Mouse (Mus musculus): ENCODE results near the gene Gm10518. TPM values are rescaled to one million over a fixed set of nuclear protein-coding genes. Genes with fewer than 3 reads are reported as not detected.

Gm10518 gene
- polyA plus RNA-seq, 1 experiment from 2014 or later, result 0.28 TPM

DNA sequence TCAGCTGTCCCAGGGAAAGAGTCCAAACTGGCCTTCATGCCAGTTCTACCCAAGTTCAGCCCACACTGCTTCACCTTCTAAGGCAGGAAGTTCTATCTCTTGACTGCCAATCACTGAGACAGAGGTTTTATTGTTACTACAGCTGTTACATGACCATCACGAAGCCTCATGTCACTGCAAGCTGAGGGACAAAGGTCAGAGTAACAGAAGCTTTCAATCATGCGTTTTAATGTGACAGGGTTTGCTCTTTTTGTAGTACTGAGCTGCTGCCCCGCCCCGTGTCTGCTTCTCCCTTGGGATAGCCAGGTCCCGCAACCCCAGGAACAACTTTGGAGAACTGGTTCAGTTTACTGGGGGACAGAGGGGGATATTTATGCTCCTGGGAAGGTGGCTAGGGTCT, 21.4 kb downstream of the Gm10518 start:
- H3K4me2 ChIP-seq (ENCODE audit: low read depth), result no peak overlapping the region
- WGBS, result 77% methylated on average over 5 of the region's 5 CpGs
- H3K4me1 ChIP-seq (ENCODE audit: control insufficient read depth, insufficient read depth, low read length), result no peaks in the 10 kb centered on the region
- no peaks in the 10 kb centered on the region for H3K9me3 ChIP-seq (ENCODE audit: control insufficient read depth, low read length)
- no peak overlapping the region for H3K27ac ChIP-seq (ENCODE audit: low read depth, low read length)
- H3K27me3 ChIP-seq (ENCODE audit: control insufficient read depth, insufficient read depth, low read length), result no peaks in the 10 kb centered on the region
- H3K36me3 ChIP-seq (ENCODE audit: control insufficient read depth, insufficient read depth, low read length), result no peaks in the 10 kb centered on the region
- no peak overlapping the region for H3K4me3 ChIP-seq (ENCODE audit: low read depth, low read length)
- H3K9ac ChIP-seq (ENCODE audit: low read length), result no peak overlapping the region
- no peak for ATAC-seq (ENCODE audit: insufficient read depth, low FRiP score, low TSS enrichment)
- DNase-seq (ENCODE audit: low spot score), result no peak

DNA sequence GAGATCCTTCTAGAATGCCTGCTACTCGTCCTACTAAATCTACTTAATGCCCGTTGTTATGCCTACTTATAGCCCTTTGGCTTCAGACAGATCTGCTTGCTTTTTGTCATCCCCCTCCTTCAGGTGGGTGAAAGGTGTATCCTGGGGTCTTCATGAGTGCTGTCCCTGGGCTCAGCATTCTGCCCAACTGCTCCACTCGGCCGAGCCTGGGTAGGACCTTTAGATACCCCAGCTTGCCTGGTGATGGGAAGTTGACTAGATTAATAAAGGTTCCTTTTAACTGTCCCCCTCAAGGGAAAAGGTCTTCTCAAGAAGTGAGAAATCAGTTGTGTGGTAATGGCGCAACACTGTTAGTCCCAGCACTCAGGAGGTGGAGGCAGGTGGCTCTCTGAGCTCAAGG, 24.9 kb downstream of the Gm10518 start:
- H3K9ac ChIP-seq (ENCODE audit: low read length), result no peak overlapping the region
- no peak for ATAC-seq (ENCODE audit: insufficient read depth, low FRiP score, low TSS enrichment)
- WGBS, result 89% methylated on average over 5 of the region's 5 CpGs

DNA sequence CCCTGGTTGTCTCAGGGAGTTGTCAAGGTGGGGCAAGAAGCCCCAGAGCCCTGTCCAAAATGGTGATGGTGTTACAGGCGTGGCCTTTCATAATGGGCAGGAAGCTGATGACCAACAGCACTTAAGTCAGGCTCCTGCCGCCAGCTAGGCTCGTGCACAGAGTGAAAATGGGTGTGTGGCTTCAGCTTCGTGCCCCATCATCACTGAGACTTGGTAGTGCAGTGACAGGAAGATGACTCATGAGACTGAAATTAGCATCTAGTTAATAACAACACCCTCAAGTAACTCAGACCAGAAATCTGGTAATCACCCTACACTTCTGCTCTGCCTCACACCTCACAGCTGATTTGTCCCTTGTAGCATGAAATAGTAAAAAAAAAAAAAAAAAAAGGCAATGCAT, 25.7 kb downstream of the Gm10518 start:
- H3K4me3 ChIP-seq (ENCODE audit: low read depth, low read length), result no peak overlapping the region
- ATAC-seq (ENCODE audit: insufficient read depth, low FRiP score, low TSS enrichment) (no peak), DNase-seq (ENCODE audit: low spot score) (no peak)
- H3K4me2 ChIP-seq (ENCODE audit: low read depth), result no peak overlapping the region
- no peaks in the 10 kb centered on the region for H3K4me1 ChIP-seq (ENCODE audit: control insufficient read depth, insufficient read depth, low read length)
- no peak overlapping the region for H3K27ac ChIP-seq (ENCODE audit: low read depth, low read length)
- no peaks in the 10 kb centered on the region for H3K36me3 ChIP-seq (ENCODE audit: control insufficient read depth, insufficient read depth, low read length)
- WGBS, result 81% methylated on average over 4 of the region's 4 CpGs
- no peaks in the 10 kb centered on the region for H3K9me3 ChIP-seq (ENCODE audit: control insufficient read depth, low read length)
- H3K9ac ChIP-seq (ENCODE audit: low read length), result no peak overlapping the region
- no peaks in the 10 kb centered on the region for H3K27me3 ChIP-seq (ENCODE audit: control insufficient read depth, insufficient read depth, low read length)

More for the DNA sequence above, 24.9 kb downstream of the Gm10518 start:
- H3K4me2 ChIP-seq (ENCODE audit: low read depth), result no peak overlapping the region
- H3K4me3 ChIP-seq (ENCODE audit: low read depth, low read length), result no peak overlapping the region
- no peaks in the 10 kb centered on the region for H3K4me1 ChIP-seq (ENCODE audit: control insufficient read depth, insufficient read depth, low read length)
- H3K27ac ChIP-seq (ENCODE audit: low read depth, low read length), result no peak overlapping the region
- no peaks in the 10 kb centered on the region for H3K27me3 ChIP-seq (ENCODE audit: control insufficient read depth, insufficient read depth, low read length)
- H3K36me3 ChIP-seq (ENCODE audit: control insufficient read depth, insufficient read depth, low read length), result no peaks in the 10 kb centered on the region
- DNase-seq (ENCODE audit: low spot score), result no peak
- H3K9me3 ChIP-seq (ENCODE audit: control insufficient read depth, low read length), result no peaks in the 10 kb centered on the region

DNA sequence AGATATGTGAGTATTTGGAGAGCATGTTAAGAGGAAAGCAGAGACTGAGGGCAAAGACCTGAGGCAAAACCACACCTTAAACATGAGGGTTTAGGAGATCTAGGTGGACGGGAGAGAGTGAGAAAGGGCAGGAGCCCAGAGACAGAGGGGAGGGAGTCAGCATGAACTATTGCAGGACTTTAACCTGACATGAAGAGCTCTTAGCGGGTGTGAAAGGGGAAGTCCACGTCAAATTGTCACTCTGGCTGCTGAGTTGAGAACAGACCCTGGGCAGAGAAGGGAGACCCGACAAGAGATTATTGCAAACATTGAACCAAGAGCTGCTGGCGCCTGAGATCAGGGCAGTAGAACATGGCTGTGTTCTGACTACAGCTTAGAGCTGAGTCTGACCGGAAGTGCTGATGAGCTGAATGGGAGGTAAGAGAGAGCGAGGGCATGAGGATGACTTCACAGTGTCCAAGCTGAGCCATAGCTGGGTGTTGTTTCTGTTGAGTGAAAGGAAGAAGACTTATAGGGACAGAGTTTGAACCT, 29.6 kb downstream of the Gm10518 start:
- DNase-seq (ENCODE audit: low spot score), result no peak
- Histone ChIP-seq H3K4me1 (ENCODE audit: control insufficient read depth, insufficient read depth, low read length) (no peaks in the 10 kb centered on the region), H3K9me3 (ENCODE audit: control insufficient read depth, low read length) (no peaks in the 10 kb centered on the region), H3K4me2 (ENCODE audit: low read depth) (no peak overlapping the region), H3K27me3 (ENCODE audit: control insufficient read depth, insufficient read depth, low read length) (no peaks in the 10 kb centered on the region), H3K4me3 (ENCODE audit: low read depth, low read length) (no peak overlapping the region), H3K9ac (ENCODE audit: low read length) (no peak overlapping the region), H3K36me3 (ENCODE audit: control insufficient read depth, insufficient read depth, low read length) (no peaks in the 10 kb centered on the region), H3K27ac (ENCODE audit: low read depth, low read length) (no peak overlapping the region)
- ATAC-seq (ENCODE audit: insufficient read depth, low FRiP score, low TSS enrichment), result no peak
- WGBS, result 82% methylated on average over 7 of the region's 7 CpGs

DNA sequence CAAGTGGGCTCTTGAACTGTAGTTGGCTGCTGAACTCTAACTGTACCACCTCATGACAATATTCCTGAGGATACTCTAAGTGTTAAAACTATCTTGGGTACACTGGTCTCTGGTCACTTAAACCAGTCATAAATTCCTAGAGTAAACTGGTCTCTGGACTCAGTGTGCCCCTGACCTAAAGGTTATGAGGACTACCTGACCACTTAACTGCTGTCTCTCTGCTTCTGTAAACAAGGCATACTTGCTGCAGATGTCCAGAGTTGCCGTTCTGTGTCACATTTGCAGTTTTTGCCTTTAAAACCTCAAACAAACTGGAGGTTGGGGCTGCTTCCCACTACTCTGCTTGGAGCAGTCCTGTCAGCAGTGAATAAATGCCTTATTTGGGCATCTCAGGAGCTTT, 30.4 kb downstream of the Gm10518 start:
- Histone ChIP-seq H3K4me2 (ENCODE audit: low read depth) (no peak overlapping the region), H3K9ac (ENCODE audit: low read length) (no peak overlapping the region), H3K27ac (ENCODE audit: low read depth, low read length) (no peak overlapping the region), H3K4me3 (ENCODE audit: low read depth, low read length) (no peak overlapping the region), H3K4me1 (ENCODE audit: control insufficient read depth, insufficient read depth, low read length) (no peaks in the 10 kb centered on the region), H3K27me3 (ENCODE audit: control insufficient read depth, insufficient read depth, low read length) (no peaks in the 10 kb centered on the region), H3K36me3 (ENCODE audit: control insufficient read depth, insufficient read depth, low read length) (no peaks in the 10 kb centered on the region), H3K9me3 (ENCODE audit: control insufficient read depth, low read length) (no peaks in the 10 kb centered on the region)
- 84% methylated on average over 1 of the region's 1 CpGs for WGBS
- DNase-seq (ENCODE audit: low spot score) (no peak), ATAC-seq (ENCODE audit: insufficient read depth, low FRiP score, low TSS enrichment) (no peak)

DNA sequence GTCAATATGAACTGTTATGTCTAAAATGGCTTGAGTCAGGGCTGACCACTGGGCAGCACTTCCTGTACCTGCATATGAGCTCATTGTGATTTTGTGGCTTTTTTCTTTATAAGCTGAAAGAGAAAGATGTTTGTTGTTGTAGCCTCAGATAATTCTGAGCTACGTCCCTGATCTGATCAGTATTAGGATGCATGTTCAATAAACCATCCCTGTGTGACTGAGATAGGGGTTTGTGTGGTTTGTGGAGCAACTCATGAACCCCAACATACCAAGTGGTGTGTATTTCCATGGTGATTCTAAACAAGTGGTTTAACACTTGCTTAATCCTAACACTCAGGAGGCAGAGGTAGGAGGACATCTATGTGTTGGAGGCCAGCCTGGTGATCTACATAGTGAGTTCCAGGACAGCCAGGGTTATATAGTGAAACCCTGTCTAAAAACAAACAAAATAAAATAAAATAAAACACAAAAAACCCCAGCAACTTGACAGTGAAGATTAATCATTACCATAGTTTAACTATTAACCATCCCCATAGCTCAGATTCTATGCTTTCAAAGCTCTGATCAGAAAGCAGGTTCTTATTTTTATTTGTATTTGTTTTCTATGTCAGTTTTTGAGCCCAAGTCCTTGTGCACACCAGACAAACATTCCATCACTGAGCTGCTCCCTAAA, 32.7 kb downstream of the Gm10518 start:
- no peaks in the 10 kb centered on the region for H3K4me1 ChIP-seq (ENCODE audit: control insufficient read depth, insufficient read depth, low read length)
- H3K4me3 ChIP-seq (ENCODE audit: low read depth, low read length), result no peak overlapping the region
- H3K9me3 ChIP-seq (ENCODE audit: control insufficient read depth, low read length), result no peaks in the 10 kb centered on the region
- no peak overlapping the region for H3K27ac ChIP-seq (ENCODE audit: low read depth, low read length)
- no peak overlapping the region for H3K9ac ChIP-seq (ENCODE audit: low read length)
- WGBS, result 97% methylated on average over 1 of the region's 1 CpGs
- no peaks in the 10 kb centered on the region for H3K36me3 ChIP-seq (ENCODE audit: control insufficient read depth, insufficient read depth, low read length)
- no peak for DNase-seq (ENCODE audit: low spot score)
- no peaks in the 10 kb centered on the region for H3K27me3 ChIP-seq (ENCODE audit: control insufficient read depth, insufficient read depth, low read length)
- ATAC-seq (ENCODE audit: insufficient read depth, low FRiP score, low TSS enrichment), result no peak
- H3K4me2 ChIP-seq (ENCODE audit: low read depth), result no peak overlapping the region

DNA sequence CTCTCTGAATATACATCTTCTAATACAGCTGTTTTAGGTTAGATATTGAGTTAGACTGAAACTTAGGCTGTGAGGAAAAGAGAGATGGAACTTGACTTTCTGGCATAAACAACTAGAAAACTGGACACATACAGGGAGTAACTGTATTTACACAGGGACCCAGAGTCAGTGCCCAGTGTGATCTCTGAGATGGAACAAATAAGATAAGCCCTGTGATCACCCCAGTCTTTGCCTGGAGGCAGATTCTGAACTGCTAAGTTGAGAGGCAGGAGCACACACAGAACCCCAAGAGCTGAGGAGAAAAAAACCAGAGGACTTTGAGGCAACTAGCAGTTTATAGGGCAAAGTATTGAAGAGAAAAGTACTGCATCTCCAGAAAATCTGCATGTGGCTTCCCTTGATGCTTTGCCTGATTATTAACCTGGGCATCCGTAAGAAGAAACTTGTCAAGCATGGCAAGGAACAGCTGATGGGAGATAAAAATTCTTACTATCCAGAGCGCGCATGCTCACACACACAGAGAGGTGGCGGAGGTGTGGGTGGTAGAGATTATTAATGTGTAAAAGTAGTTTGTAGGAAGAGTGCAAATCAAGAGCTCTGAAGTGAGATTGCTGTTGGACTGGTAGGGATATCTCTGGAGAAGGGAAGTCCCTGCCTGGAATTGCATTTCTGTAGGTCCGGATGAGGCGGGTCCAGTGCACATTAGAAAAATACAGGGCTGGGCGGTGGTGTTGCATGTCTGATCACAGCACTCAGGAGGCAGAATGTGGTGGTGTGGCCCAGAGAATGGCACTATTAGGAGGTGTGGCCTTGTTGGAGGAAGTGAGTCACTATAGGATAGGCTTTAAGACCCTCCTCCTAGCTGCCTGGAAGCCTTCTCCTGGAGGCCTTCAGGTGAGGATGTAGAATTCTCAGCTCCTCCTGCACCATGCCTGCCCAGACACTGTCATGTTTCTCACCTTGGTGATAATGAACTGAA, 33.5 kb downstream of the Gm10518 start:
- no peaks in the 10 kb centered on the region for H3K9me3 ChIP-seq (ENCODE audit: control insufficient read depth, low read length)
- no peak for DNase-seq (ENCODE audit: low spot score)
- no peak overlapping the region for H3K4me2 ChIP-seq (ENCODE audit: low read depth)
- no peaks in the 10 kb centered on the region for H3K27me3 ChIP-seq (ENCODE audit: control insufficient read depth, insufficient read depth, low read length)
- no peaks in the 10 kb centered on the region for H3K4me1 ChIP-seq (ENCODE audit: control insufficient read depth, insufficient read depth, low read length)
- H3K36me3 ChIP-seq (ENCODE audit: control insufficient read depth, insufficient read depth, low read length), result no peaks in the 10 kb centered on the region
- no peak overlapping the region for H3K4me3 ChIP-seq (ENCODE audit: low read depth, low read length)
- WGBS, result 88% methylated on average over 7 of the region's 7 CpGs
- no peak overlapping the region for H3K27ac ChIP-seq (ENCODE audit: low read depth, low read length)
- no peak for ATAC-seq (ENCODE audit: insufficient read depth, low FRiP score, low TSS enrichment)
- H3K9ac ChIP-seq (ENCODE audit: low read length), result no peak overlapping the region

DNA sequence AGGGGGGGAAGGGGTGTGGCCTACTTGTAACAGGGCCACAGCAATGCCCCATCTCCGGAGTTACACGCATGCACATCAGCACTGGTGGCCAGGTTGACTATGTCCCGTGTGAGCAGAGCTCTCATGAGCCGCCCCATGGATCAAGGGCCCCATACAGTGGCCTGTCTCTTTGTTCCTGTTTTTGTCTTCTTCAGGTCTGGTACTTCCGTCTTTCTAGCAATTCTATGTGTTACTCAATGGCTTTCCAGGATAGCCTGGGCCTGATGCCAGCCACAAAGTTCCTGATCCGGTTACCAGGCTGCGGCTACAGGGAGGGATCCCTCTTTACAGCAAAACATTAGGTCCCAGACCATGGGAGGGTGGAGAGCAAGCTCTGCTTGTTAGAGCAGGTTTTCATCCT, 39.4 kb downstream of the Gm10518 start:
- ATAC-seq (ENCODE audit: insufficient read depth, low FRiP score, low TSS enrichment), result no peak
- H3K4me3 ChIP-seq (ENCODE audit: low read depth, low read length), result no peak overlapping the region
- H3K4me1 ChIP-seq (ENCODE audit: control insufficient read depth, insufficient read depth, low read length), result no peaks in the 10 kb centered on the region
- no peak overlapping the region for H3K27ac ChIP-seq (ENCODE audit: low read depth, low read length)
- DNase-seq (ENCODE audit: low spot score), result no peak
- 94% methylated on average over 7 of the region's 7 CpGs for WGBS
- no peak overlapping the region for H3K4me2 ChIP-seq (ENCODE audit: low read depth)
- H3K9ac ChIP-seq (ENCODE audit: low read length), result no peak overlapping the region
- no peaks in the 10 kb centered on the region for H3K9me3 ChIP-seq (ENCODE audit: control insufficient read depth, low read length)
- no peaks in the 10 kb centered on the region for H3K27me3 ChIP-seq (ENCODE audit: control insufficient read depth, insufficient read depth, low read length)
- H3K36me3 ChIP-seq (ENCODE audit: control insufficient read depth, insufficient read depth, low read length), result no peaks in the 10 kb centered on the region
